Mouse (Mus musculus) cerebellum, postnatal 14 days (tissue): ENCODE measurements around the gene Rtl8b.
A peak's percentile ranks its signal among the peaks of the same experiment; 100 is the strongest.
"Not testable (repeated sequence)": the region's sequence is repeated elsewhere in the genome, so short reads cannot be mapped to it uniquely, and the experiment has no call there.

Source experiments
- DNase-seq, 2 experiments: peaks; one replicate each; pipeline ENCODE4 v3.0.0; 2021; ENCODE audit warnings: mixed read lengths in 2 of 2

Rtl8b gene

DNA sequence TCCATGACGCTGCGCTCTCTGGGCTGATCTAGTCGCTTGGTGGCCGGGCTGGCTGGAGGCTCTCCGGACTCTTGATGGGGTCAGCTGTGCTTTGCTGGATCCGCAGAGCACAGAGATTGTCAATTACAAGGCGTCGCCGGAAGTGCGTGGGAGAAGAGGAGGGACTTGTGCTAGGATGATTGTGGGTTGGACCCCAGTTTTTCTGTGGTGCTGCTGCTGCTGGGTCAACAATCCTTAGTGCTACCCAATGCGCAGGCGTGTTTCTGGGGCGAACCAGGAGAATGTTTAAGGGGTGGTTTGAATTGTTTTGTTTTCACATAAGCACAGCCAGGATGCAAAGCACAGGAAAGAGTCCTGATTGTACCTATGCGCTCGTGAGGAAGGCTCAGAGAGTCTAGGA lies at the start of gene Rtl8b:
Gene Rtl8b (minus strand): TSS at position 115 of the 400 bp plus-strand sequence.
- DNase-seq: peak; percentile 84 to 85

DNA sequence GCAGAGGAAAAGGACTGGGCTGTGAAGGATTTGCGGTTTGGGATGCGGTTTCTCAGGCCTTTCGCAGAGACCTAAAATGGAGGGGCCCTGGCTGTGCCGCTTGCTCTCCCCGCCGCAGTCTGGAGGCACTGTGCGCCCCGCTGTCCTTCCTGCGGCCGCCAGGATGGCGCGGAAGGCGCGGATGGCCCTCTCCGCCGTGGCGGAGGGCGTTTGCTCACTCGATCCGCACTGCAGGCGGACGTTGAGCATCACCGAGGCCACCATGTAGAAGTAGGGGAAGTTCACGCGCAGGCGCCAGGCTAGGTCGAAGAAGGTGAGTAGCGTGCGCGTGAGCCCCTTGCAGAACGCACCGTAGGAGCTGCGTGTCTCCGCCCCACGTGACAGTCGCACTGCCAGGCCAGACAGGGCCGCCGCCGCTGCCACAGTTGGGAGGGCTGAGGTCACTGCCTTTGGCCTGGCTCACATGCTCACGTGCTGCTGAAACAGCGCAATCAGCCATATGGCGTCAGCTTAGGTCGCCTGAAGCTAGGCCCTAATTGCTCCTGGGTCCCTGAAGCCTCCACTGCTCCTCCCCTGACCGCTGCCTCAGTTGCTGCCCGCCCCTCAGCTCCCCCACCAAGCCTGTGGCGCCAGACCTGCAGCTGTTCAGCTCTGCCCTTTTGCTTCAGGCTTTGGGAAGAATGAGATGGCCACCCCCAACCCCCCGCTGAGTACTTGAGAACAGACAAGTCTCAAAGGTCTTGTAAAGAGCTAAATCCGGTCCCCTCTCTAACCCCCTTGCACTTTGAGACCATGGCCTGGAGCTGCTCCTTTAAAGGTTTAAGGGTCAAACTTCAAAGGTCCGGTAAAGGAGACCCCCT lies 46.3 kb upstream of the Rtl8b start:
- peak; percentile 74 to 75 for DNase-seq

DNA sequence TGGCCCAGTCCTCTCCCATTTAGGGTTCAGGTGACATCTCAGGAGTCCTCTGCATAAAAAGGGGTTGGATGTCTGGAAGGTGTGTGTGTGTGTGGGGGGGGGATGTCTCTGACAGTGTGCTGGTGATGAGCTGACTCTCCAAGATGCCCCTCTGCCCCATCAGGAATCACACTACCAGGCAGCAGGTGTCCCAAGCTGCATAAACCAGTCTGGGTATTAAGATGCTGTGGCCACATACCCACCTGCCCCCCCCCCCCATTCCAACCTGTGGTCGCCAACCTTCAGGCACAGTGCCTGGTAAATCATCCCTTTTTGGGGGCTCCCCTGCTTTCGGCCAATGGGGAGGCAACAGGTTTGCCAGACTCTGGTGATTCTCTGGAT lies 45.7 kb upstream of the Rtl8b start:
- no peak for DNase-seq

DNA sequence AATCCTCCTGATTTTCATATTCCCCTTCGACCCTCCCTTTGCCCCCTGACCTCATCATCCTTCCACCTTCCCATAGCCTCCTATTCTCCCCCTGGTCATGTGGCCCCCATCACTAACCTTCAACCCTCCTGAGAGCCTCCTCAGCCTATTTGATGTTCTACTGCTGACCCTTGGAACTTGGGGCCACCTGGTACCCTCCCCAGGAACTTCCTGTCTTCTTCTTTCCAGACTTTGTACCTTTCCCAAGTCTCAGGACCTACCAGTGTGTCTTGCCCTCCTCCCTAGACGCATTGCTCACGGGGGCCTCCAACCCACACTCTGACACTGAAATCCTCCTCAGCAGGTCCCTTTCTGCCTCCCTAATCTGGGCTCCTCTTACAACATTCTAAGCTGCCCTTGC lies 32.5 kb upstream of the Rtl8b start:
- no peak for DNase-seq

DNA sequence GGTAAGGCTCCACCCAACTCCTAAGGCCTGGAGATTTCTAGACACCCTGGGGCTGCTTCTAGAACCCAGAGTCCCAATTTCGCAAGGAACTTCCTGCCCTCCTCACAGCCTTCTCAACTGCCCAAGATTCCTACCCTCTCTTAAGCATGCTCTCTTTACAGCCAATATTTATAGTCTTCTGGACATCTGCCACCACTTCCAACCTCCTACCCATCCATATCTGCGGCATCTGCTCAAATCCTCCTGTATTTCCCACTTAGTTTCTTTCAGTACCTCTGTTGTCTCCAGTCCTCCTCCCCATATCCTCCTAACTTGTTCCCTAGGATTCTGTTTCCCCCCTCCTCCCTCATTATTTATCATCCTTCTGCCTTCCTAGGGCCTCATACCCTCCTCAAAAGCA lies 29.0 kb upstream of the Rtl8b start:
- DNase-seq: no peak

DNA sequence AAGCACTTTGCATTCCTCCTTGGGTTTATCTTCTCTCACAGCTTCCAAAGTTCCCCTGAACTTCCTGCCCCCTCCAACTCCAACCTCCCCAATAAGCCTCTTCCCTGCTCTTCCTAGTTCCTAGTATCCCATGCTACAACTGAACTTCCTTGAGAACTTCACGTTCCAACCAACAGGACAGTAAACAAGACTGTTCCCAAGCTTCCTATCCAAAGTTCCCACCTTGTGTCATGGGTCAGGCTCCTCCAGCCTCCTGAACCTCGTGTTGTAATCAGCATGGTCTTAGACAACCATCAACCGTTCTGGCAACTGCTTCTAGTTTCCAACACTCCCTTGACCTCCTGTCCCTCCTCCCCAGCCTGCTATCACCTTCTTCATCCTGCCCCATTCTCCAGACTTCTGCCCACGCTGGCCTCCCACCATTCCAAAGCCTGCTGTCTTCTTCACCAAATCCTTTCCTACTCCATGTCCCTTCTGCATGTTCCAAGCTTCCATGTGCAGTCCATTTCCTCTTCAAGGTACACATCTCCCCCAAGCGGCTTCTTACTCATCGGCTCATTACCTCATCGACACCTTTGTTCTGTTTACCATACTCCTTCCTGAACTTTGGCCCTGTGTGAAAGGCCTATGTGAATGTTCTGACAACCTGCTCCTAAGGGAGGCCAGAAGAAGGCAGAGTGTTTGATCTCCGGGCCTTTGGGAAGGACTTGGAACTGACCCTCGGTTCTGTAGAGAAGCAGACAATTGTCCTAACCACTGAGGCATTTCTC lies 24.0 kb upstream of the Rtl8b start:
- no peak for DNase-seq

DNA sequence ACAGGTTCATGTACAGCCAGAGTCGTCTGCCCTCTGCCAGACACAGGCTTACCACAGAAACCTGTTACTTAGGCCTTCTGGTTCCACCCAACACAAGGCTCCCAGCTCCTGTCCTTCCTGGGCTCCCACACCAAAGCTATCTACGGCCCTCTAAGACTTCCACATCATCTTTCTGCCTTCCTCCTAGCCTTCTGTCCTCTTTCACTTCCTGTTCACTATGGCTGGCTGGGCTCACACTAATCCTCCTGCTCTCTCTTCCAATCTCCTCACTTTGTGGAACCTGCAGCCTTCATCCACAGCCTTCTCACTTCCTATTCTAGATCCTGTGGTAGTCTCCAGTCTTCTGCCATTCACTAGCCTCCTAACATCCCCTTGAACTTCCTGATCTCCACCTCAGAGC lies 22.9 kb upstream of the Rtl8b start:
- no peak for DNase-seq

DNA sequence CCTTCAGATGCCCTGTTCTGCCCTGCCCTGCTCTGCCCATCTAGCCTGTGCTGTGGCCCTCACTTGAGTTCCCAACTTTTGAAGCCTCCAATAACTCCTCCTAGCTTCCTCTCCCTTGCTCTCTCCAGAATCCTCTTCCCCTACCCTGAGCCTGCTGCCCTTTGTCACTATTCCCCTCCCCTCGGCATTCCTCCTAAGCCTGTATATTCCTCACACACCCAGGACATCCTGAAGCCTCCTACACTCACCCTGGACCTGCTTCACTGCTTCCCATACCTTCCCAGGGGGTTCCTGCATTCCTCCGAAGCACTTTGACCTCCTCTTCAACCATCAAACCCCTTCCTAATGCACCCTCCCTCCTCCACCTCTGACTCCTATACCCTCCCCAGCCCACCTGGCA lies 21.9 kb upstream of the Rtl8b start:
- no peak for DNase-seq

DNA sequence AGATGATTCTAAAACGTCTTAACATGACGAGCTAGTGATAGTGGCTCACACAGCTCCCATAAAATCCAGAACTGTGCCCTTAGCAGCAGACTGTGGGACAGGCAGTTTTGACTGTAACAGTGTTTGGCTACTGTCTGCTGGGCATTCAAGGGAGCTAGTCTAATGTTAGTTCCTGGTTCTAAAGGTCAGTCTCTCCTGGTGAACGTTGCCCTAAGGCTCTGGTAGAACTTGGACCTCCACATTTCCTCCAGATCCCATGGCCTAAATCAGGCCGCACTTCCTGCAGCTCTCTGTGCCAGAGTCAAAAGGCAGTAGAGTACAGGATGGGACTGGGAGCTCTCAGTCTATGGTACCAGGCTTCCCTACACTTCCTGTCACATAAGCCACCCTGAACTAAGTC lies 14.5 kb upstream of the Rtl8b start:
- DNase-seq: not testable (repeated sequence)

DNA sequence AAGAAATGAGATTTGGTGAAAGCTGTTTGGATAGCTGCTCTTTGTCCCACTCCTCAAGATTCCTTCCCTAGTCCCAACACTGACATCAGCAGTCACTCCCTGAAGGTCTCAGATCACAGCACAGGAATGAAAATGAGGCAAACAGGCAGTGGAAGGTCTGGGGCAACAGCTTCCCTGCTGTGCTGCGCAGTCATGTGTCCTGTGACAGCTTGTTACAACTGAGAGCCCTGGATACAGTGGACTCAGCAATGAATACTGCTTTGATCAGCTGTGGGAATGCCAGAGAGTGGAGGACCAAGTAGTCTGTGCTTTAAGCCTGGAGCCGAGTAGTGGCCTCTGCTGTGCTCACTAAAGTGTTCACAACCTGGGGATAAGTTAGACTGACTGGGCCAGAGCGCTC lies 12.4 kb upstream of the Rtl8b start:
- not testable (repeated sequence) for DNase-seq

DNA sequence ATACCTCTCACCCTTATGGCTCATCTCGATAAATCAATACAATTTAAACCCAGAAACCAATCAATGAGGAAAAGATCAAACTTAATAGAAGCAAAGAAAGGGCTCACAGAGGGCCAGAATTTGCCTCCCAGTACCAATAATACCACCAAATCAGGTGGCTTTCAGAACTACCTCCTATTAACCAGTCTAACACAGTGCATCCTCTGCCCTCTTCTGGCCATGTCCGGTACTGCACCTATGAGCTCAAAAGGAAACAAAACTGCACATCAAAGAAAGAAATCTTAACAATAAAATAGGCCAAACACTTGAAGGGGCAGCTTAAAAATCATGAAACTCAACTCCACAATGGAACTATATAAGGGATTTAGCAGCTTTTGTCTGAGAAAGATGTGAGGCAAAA lies 6.7 kb upstream of the Rtl8b start:
- DNase-seq: peak; percentile 80 to 84

DNA sequence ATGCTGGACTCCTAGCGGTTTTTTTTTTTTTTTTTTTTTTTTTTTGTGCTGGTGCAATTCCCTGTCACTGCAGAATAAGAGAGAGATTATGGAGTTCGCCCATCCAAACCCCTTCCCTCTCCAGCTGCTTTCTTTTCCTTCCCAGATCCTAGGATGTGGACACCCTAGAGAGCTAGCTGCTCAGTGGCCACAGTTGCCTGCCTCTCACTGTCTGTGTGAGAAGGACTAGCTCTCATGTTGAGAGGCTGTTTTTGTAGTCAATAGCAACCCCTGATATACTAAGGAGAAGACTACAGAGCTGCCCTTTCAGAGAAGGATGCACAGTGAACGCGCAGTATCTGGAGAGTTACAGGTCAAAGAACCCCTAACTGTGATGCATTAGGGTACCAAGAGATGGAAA lies 488 bp upstream of the Rtl8b start:
- DNase-seq: not testable (repeated sequence)

DNA sequence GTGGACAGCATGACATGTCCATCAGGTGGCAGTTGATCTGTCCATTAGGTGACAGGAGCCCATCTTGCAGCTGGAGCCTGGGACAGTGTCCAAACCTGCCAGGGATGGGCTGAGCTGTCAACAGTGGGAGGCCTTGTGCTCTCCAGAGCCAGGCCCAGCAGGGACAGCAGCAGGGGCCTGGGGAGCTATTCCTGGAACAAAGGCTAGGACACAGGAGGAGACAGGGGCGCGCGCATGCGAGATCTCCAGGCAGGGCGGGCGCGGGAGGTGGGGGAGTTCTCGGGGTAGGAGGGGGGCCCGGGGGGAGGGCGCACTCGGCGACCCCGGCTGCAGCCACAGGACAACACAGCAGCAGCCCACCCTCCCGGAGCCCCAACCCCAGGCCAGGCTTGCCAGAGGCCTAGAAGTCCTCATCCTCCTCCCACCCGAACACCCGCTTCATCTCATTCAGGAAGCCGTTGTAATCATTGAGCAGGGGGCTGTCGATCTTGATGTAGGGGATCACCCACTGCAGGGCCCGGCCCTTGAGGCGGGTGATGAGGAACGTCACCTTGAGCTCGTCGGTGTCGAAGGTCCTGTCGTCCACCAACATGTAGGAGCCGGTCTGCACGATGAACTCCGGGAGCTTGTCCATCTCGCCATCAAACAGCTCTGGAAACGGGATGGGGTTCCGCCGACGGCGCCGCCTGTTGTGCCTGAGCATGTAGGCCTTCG lies 494 bp downstream of the Rtl8b start:
- not testable (repeated sequence) for DNase-seq

DNA sequence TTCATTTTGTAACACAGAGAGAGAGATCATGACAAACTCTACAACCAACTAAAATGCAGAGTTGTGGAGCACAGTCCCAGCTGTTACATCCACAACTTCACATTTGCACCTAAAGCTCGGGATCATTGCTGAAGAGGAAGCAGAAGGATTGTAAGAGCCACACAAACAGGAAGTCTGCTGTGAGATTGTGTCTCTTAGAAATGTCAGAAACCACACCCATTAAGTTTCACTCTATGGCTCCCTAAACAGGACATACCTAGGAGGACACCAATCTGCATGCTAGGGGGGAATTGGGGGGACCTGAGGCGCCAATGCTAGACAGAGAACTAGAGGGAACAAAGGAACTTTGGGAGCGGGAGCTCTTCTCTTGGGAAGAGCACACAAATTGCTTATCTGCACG lies 17.3 kb downstream of the Rtl8b start:
- DNase-seq: not testable (repeated sequence)

DNA sequence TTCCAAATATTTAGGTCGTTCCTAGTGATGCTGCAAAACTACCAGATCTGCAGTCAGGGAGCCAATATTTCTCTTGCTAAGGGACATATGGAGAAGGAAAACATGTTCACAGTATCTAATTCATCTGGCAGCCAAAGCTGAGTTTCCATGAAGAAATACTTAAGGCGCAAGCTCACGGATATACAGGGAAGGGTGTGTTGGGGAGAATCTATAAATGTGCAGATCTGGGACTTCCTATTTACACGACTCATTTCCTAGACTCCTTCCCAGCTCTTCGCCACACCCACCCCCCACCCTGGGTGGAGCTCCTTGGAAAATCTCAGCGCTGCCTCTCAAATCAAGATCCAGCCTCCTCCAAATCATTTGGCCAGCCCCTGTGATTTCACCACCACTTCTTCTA lies 24.3 kb downstream of the Rtl8b start:
- no peak for DNase-seq

DNA sequence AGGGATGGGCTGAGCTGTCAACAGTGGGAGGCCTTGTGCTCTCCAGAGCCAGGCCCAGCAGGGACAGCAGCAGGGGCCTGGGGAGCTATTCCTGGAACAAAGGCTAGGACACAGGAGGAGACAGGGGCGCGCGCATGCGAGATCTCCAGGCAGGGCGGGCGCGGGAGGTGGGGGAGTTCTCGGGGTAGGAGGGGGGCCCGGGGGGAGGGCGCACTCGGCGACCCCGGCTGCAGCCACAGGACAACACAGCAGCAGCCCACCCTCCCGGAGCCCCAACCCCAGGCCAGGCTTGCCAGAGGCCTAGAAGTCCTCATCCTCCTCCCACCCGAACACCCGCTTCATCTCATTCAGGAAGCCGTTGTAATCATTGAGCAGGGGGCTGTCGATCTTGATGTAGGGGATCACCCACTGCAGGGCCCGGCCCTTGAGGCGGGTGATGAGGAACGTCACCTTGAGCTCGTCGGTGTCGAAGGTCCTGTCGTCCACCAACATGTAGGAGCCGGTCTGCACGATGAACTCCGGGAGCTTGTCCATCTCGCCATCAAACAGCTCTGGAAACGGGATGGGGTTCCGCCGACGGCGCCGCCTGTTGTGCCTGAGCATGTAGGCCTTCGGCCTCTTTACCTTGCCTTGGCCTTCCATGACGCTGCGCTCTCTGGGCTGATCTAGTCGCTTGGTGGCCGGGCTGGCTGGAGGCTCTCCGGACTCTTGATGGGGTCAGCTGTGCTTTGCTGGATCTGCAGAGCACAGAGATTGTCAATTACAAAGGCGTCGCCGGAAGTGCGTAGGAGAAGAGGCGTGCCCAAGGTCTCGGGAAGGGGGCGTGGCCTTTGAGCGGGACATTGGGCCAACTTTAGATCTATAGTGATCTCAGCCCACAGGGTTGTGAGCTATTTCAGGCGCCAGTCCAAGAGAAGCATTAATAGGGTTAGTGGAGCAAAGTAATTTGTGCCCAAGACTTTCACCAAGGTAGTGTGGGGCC lies 26.9 kb downstream of the Rtl8b start, which contains the start of gene Rtl8a:
Gene Rtl8a (minus strand): TSS at position 703 of the 982 bp plus-strand sequence.
- DNase-seq: peak; percentile 83 to 87

DNA sequence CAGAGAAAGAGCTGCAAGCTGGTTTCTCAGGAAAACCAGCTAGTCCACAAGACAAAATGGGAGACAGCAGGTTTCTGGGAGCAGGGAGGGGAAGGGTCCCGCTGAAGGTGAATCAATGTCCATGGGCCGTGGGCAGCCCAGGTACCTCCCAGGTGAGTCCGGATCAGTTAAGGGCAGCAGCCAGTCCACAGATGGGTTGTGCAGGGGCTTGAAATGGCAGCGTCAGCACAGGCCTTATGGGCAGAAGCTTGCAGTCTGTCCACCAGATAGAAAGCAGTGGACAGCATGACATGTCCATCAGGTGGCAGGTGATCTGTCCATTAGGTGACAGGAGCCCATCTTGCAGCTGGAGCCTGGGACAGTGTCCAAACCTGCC lies 27.6 kb downstream of the Rtl8b start:
- peak; percentile 5 for DNase-seq

DNA sequence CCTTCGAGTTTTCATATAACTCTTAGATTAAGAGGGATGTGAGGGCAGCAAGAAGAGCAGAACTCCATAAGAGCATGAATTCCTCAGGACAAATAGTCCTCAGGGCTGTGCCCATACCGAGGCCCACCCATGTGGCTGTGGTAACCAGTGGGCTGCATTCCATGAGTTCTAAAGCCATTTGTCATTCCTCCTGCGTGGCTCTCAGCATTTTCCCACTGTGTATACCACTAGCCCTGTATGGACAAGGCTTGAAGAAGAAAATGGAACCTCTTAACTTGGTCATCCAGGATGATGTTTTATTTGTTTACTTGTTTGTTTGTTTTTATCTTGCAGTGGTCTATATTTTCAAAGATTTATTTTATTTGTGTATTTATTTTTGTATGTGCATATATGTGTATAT lies 32.1 kb downstream of the Rtl8b start:
- DNase-seq: not testable (repeated sequence)
